Mouse (Mus musculus) C2C12 (cell line): ENCODE results near the gene Dgcr2. TPM values are rescaled to one million over a fixed set of nuclear protein-coding genes. Genes with fewer than 3 reads are reported as not detected.

Source experiments
- H3K27me3 ChIP-seq: one replicate; pipeline ENCODE4 v1.6.1; 2011; ENCODE audit not compliant: control insufficient read depth, insufficient read depth, insufficient read length
- H3K36me3 ChIP-seq: one replicate; pipeline ENCODE4 v1.6.1; 2011; ENCODE audit not compliant: control insufficient read depth, insufficient read depth
- H3K4me3 ChIP-seq: one replicate; pipeline ENCODE4 v1.5.1; 2011; ENCODE audit warnings: mild to moderate bottlenecking, control low read depth; ENCODE audit not compliant: poor library complexity, insufficient read depth, severe bottlenecking
- H3K79me2 ChIP-seq: one replicate; pipeline ENCODE4 v1.6.1; 2011; ENCODE audit not compliant: control insufficient read depth, insufficient read depth
- H3K79me3 ChIP-seq: one replicate; pipeline ENCODE4 v1.6.1; 2011; ENCODE audit warnings: low read depth, control low read depth
- H3ac ChIP-seq: one replicate; pipeline ENCODE3; 2011; ENCODE audit warnings: low read depth; ENCODE audit not compliant: control insufficient read depth, insufficient read length
- CEBPB ChIP-seq: IDR thresholded peaks from one replicate; pipeline ENCODE4 v1.6.1; 2011; ENCODE audit warnings: low read depth, mild to moderate bottlenecking, control low read depth, moderate library complexity
- CTCF ChIP-seq: IDR thresholded peaks from one replicate; pipeline ENCODE4 v1.5.1; 2011; ENCODE audit not compliant: control insufficient read depth, insufficient read depth, insufficient read length
- FOSL1 ChIP-seq: IDR thresholded peaks from one replicate; pipeline ENCODE4 v1.8.0; 2011; ENCODE audit warnings: mild to moderate bottlenecking, low read length; ENCODE audit not compliant: poor library complexity, insufficient read depth, severe bottlenecking
- MAX ChIP-seq: IDR thresholded peaks from one replicate; pipeline ENCODE4 v1.6.1; 2011; ENCODE audit warnings: mild to moderate bottlenecking, control low read depth
- MYOD1 ChIP-seq: IDR thresholded peaks from one replicate; pipeline ENCODE4 v1.6.1; 2011; ENCODE audit warnings: low read depth; ENCODE audit not compliant: control insufficient read depth, insufficient read length
- MYOG ChIP-seq: IDR thresholded peaks from one replicate; pipeline ENCODE4 v1.6.1; 2011; ENCODE audit not compliant: control insufficient read depth, insufficient read length; ENCODE audit errors: extremely low read depth
- USF1 ChIP-seq: IDR thresholded peaks from one replicate; pipeline ENCODE4 v1.6.1; 2011; ENCODE audit warnings: low read depth, mild to moderate bottlenecking, control low read depth, moderate library complexity
- polyA plus RNA-seq: library from polyadenylated mRNA; unstranded; fragments of >200 nt; fragmentation: generic; extraction: Trizol; gene quantifications from one replicate; pipeline ENCODE4 v1.2.1, GENCODE M21; 2012; ENCODE audit warnings: missing spikeins

Dgcr2 gene
- polyA plus RNA-seq, 1 experiment, result 41.9 TPM

GRCm38 (mm10) chr16:17807192-17808009, 91.0 kb downstream of the Dgcr2 start:
- Histone ChIP-seq H3K4me3 (no peak overlapping the region), H3K79me3 (peaks cover 19% of the 10 kb centered on the region), H3K27me3 (no peaks in the 10 kb centered on the region), H3K36me3 (peaks cover 55% of the 10 kb centered on the region), H3K79me2 (peaks cover 9% of the 10 kb centered on the region), H3ac (no peak overlapping the region)
- TF ChIP-seq FOSL1 (no peak), CEBPB (no peak)

- H3K79me3 ChIP-seq, result peaks cover 26% of the 10 kb centered on the region
- H3K79me2 ChIP-seq, result peaks cover 16% of the 10 kb centered on the region
- no peaks in the 10 kb centered on the region for H3K27me3 ChIP-seq
- H3ac ChIP-seq, result no peak overlapping the region
- no peak overlapping the region for H3K4me3 ChIP-seq
- TF ChIP-seq FOSL1, result no peak
- TF ChIP-seq CTCF, result no peak
- no peak for TF ChIP-seq CEBPB
- no peak for TF ChIP-seq MYOD1
- TF ChIP-seq MYOG, result no peak
- peaks cover 62% of the 10 kb centered on the region for H3K36me3 ChIP-seq
These were observed 91.7 kb downstream of the Dgcr2 start for GRCm38 (mm10) chr16:17806581-17807191.

- no peak for TF ChIP-seq CTCF
- no peak for TF ChIP-seq MYOG
- TF ChIP-seq CEBPB, result no peak
- no peak for TF ChIP-seq MYOD1
- no peak for TF ChIP-seq MAX
- no peak for TF ChIP-seq USF1
- no peak for TF ChIP-seq FOSL1
- no peak overlapping the region for H3ac ChIP-seq
- H3K27me3 ChIP-seq, result no peaks in the 10 kb centered on the region
- H3K36me3 ChIP-seq, result peaks cover 71% of the 10 kb centered on the region
- H3K79me2 ChIP-seq, result peaks cover 33% of the 10 kb centered on the region
- H3K4me3 ChIP-seq, result no peak overlapping the region
- H3K79me3 ChIP-seq, result peaks cover 40% of the 10 kb centered on the region
These were observed 93.4 kb downstream of the Dgcr2 start for GRCm38 (mm10) chr16:17804982-17805381.

GRCm38 (mm10) chr16:17804449-17804912, 93.9 kb downstream of the Dgcr2 start:
- H3K79me3 ChIP-seq, result peaks cover 45% of the 10 kb centered on the region
- peaks cover 38% of the 10 kb centered on the region for H3K79me2 ChIP-seq
- no peak for TF ChIP-seq MYOG
- no peak for TF ChIP-seq MYOD1
- TF ChIP-seq USF1, result no peak
- TF ChIP-seq FOSL1, result no peak
- H3K36me3 ChIP-seq, result peaks cover 71% of the 10 kb centered on the region
- no peaks in the 10 kb centered on the region for H3K27me3 ChIP-seq
- H3K4me3 ChIP-seq, result no peak overlapping the region
- no peak overlapping the region for H3ac ChIP-seq

GRCm38 (mm10) chr16:17803675-17804448, 94.5 kb downstream of the Dgcr2 start:
- Histone ChIP-seq H3K36me3 (peaks cover 74% of the 10 kb centered on the region), H3ac (no peak overlapping the region), H3K27me3 (no peaks in the 10 kb centered on the region), H3K79me3 (peaks cover 52% of the 10 kb centered on the region), H3K4me3 (no peak overlapping the region), H3K79me2 (peaks cover 44% of the 10 kb centered on the region)
- no peak for TF ChIP-seq CTCF
- TF ChIP-seq MYOD1, result no peak
- no peak for TF ChIP-seq FOSL1
- no peak for TF ChIP-seq CEBPB
- TF ChIP-seq USF1, result no peak
- no peak for TF ChIP-seq MYOG
- no peak for TF ChIP-seq MAX
